Mouse (Mus musculus) heart, adult 2 months (tissue): ENCODE data around the gene Mip.

Experiments used
- CTCF ChIP-seq: fragments of 200-600 bp; IDR thresholded peaks from 2 replicates; pipeline ENCODE4 v1.8.1; 2022; ENCODE audit warnings: antibody characterized with exemption, mild to moderate bottlenecking, moderate library complexity
- EP300 ChIP-seq: fragments of 200-500 bp; IDR thresholded peaks from 2 replicates; pipeline ENCODE4 v1.6.1; 2011; ENCODE audit warnings: low read depth, low read length, control low read depth; ENCODE audit not compliant: insufficient read depth
- POLR2A ChIP-seq: fragments of 200-500 bp; IDR thresholded peaks from 2 replicates; pipeline ENCODE4 v1.6.1; 2011; ENCODE audit warnings: mild to moderate bottlenecking, low read depth, low read length, control low read depth; ENCODE audit not compliant: insufficient read depth

GRCm38 (mm10) chr10:128210954-128211353 is 14.7 kb upstream of the Mip start:
- TF ChIP-seq POLR2A (no peak), CTCF (no peak), EP300 (no peak)
